Mouse (Mus musculus) gastrocnemius, adult 2 months (tissue): Measurements from ENCODE around the gene Dmgdh. TPM values are rescaled to one million over a fixed set of nuclear protein-coding genes. Genes with fewer than 3 reads are reported as not detected.

Source experiments
- DNase-seq: peaks from one replicate; pipeline ENCODE4 v3.0.0; 2022
- H3K27ac ChIP-seq: fragments of 200-600 bp; 2 replicates; pipeline ENCODE4 v1.8.1; 2022; ENCODE audit warnings: mild to moderate bottlenecking
- H3K4me3 ChIP-seq: fragments of 200-600 bp; 2 replicates; pipeline ENCODE4 v1.8.1; 2022; ENCODE audit warnings: mild to moderate bottlenecking, moderate library complexity
- CTCF ChIP-seq: fragments of 200-600 bp; IDR thresholded peaks from 2 replicates; pipeline ENCODE4 v1.8.1; 2022; ENCODE audit warnings: antibody characterized with exemption, mild to moderate bottlenecking, moderate library complexity
- intact Hi-C: fragments of 180-260 bp; cut with DNase I; formaldehyde crosslinking; loops from one replicate; pipeline ENCODE4 v1.15.1; 2025
- long read RNA-seq, 2 experiments: library from polyadenylated mRNA; stranded (forward); transcript quantifications; one replicate each; pipeline ENCODE4 v2.0.0; 2021
- total RNA-seq, 2 experiments: library from RNA; stranded (reverse); gene quantifications; 2 replicates each; pipeline ENCODE4 v1.2.3; 2021

The Dmgdh gene
- total RNA-seq: not detected
- long read RNA-seq, experiment 1: 0 reads
- long read RNA-seq, experiment 2: 0 reads

GRCm38 (mm10) chr13:93674131-93674561, at the start of gene Dmgdh, which contains the start of gene Bhmt2:
Gene Dmgdh (plus strand): TSS chr13:93674433.
Gene Bhmt2 (minus strand): TSS chr13:93674302.
- Histone ChIP-seq H3K4me3 (no peak within 1 kb of the TSS), H3K27ac (no peak within 1 kb of the TSS)
- intact Hi-C loops: no loop called here
- TF ChIP-seq CTCF: no peak
- no peak for DNase-seq

GRCm38 (mm10) chr13:93628861-93629260, 45.4 kb upstream of the Dmgdh start:
- Histone ChIP-seq H3K27ac (no peak overlapping the region), H3K4me3 (no peak overlapping the region)
- DNase-seq: no peak
- intact Hi-C loops: no loop called here
- no peak for TF ChIP-seq CTCF

GRCm38 (mm10) chr13:93630941-93631705, 43.1 kb upstream of the Dmgdh start:
- TF ChIP-seq CTCF: no peak
- intact Hi-C loops: no loop called here
- H3K27ac ChIP-seq: no peak overlapping the region

GRCm38 (mm10) chr13:93632927-93633326, 41.3 kb upstream of the Dmgdh start:
- TF ChIP-seq CTCF: no peak
- Histone ChIP-seq H3K27ac (no peak overlapping the region), H3K4me3 (no peak overlapping the region)
- DNase-seq: no peak
- intact Hi-C loops: no loop called here

More at GRCm38 (mm10) chr13:93630941-93631705, 43.1 kb upstream of the Dmgdh start:
- no peak for DNase-seq
- no peak overlapping the region for H3K4me3 ChIP-seq

- TF ChIP-seq CTCF: no peak
- Histone ChIP-seq H3K4me3 (no peak overlapping the region), H3K27ac (no peak overlapping the region)
- no peak for DNase-seq
- intact Hi-C loops: no loop called here
Measured at GRCm38 (mm10) chr13:93636561-93636960, 37.7 kb upstream of the Dmgdh start.

GRCm38 (mm10) chr13:93637282-93638245, 36.7 kb upstream of the Dmgdh start, which contains the start of gene Bhmt:
Gene Bhmt (minus strand): TSS chr13:93637961.
- no peak within 1 kb of the TSS for H3K4me3 ChIP-seq
- DNase-seq: no peak
- no peak within 1 kb of the TSS for H3K27ac ChIP-seq
- intact Hi-C loops: no loop called here
- no peak for TF ChIP-seq CTCF

GRCm38 (mm10) chr13:93639636-93640035, 34.6 kb upstream of the Dmgdh start:
- TF ChIP-seq CTCF: no peak
- no peak for DNase-seq
- intact Hi-C loops: no loop called here
- H3K4me3 ChIP-seq: no peak overlapping the region
- H3K27ac ChIP-seq: no peak overlapping the region

- intact Hi-C loops: no loop called here
- H3K27ac ChIP-seq: no peak overlapping the region
- no peak overlapping the region for H3K4me3 ChIP-seq
- no peak for TF ChIP-seq CTCF
- no peak for DNase-seq
Measured at GRCm38 (mm10) chr13:93648387-93649130, 25.7 kb upstream of the Dmgdh start.

- TF ChIP-seq CTCF: no peak
- DNase-seq: no peak
- Histone ChIP-seq H3K4me3 (no peak overlapping the region), H3K27ac (no peak overlapping the region)
- intact Hi-C loops: no loop called here
Measured at GRCm38 (mm10) chr13:93653382-93653781, 20.9 kb upstream of the Dmgdh start.

- DNase-seq: no peak
- Histone ChIP-seq H3K4me3 (no peak overlapping the region), H3K27ac (no peak overlapping the region)
- no peak for TF ChIP-seq CTCF
- intact Hi-C loops: no loop called here
Measured at GRCm38 (mm10) chr13:93657941-93658340, 16.3 kb upstream of the Dmgdh start.

GRCm38 (mm10) chr13:93667586-93667985, 6.6 kb upstream of the Dmgdh start:
- H3K4me3 ChIP-seq: no peak overlapping the region
- H3K27ac ChIP-seq: no peak overlapping the region
- no peak for TF ChIP-seq CTCF
- DNase-seq: no peak
- intact Hi-C loops: no loop called here

GRCm38 (mm10) chr13:93672371-93672770, 1.9 kb upstream of the Dmgdh start:
- DNase-seq: no peak
- H3K27ac ChIP-seq: no peak overlapping the region
- no peak for TF ChIP-seq CTCF
- no peak overlapping the region for H3K4me3 ChIP-seq
- intact Hi-C loops: no loop called here
